Mouse (Mus musculus) myocyte (in vitro differentiated cells): ENCODE results near the gene Dap. TPM values are rescaled to one million over a fixed set of nuclear protein-coding genes. Genes with fewer than 3 reads are reported as not detected.

Experiments used
- H3K27me3 ChIP-seq: one replicate; pipeline ENCODE4 v1.6.1; 2011; ENCODE audit not compliant: control insufficient read depth, insufficient read depth, insufficient read length
- H3K36me3 ChIP-seq: one replicate; pipeline ENCODE4 v1.6.1; 2011; ENCODE audit not compliant: control insufficient read depth, insufficient read depth
- H3K4me2 ChIP-seq: one replicate; pipeline ENCODE4 v1.6.1; 2011; ENCODE audit warnings: low read depth, control low read depth
- H3K4me3 ChIP-seq: one replicate; pipeline ENCODE4 v1.5.1; 2011; ENCODE audit warnings: mild to moderate bottlenecking, control low read depth, moderate library complexity
- H3K79me2 ChIP-seq: one replicate; pipeline ENCODE4 v1.6.1; 2011; ENCODE audit not compliant: control insufficient read depth, insufficient read depth
- H3ac ChIP-seq: one replicate; pipeline ENCODE4 v1.6.1; 2011; ENCODE audit not compliant: control insufficient read depth, insufficient read length
- CEBPB ChIP-seq: IDR thresholded peaks from 2 replicates; pipeline ENCODE4 v1.6.1; 2011; ENCODE audit warnings: mild to moderate bottlenecking, moderate library complexity; ENCODE audit not compliant: poor library complexity, insufficient read depth, severe bottlenecking
- E2F4 ChIP-seq: IDR thresholded peaks from one replicate; pipeline ENCODE4 v1.6.1; 2011; ENCODE audit warnings: mild to moderate bottlenecking, control low read depth, moderate library complexity; ENCODE audit not compliant: insufficient read depth
- MAX ChIP-seq: IDR thresholded peaks from one replicate; pipeline ENCODE4 v1.6.1; 2011; ENCODE audit warnings: low read depth, mild to moderate bottlenecking, control low read depth
- MYOD1 ChIP-seq, 3 experiments: IDR thresholded peaks; one replicate each; pipeline ENCODE4 v1.6.1; 2011; ENCODE audit warnings: control low read depth in 2 of 3, low read depth in 2 of 3, mild to moderate bottlenecking in 2 of 3, moderate library complexity in 1 of 3; ENCODE audit not compliant: insufficient read length in 2 of 3, control insufficient read depth in 1 of 3
- MYOG ChIP-seq, 3 experiments: IDR thresholded peaks; one replicate each; pipeline ENCODE4 v1.6.1; 2011; ENCODE audit warnings: control low read depth in 2 of 3, low read depth in 2 of 3, mild to moderate bottlenecking in 2 of 3; ENCODE audit not compliant: insufficient read length in 2 of 3, control insufficient read depth in 1 of 3, insufficient read depth in 1 of 3
- POLR2A ChIP-seq: IDR thresholded peaks from one replicate; pipeline ENCODE4 v1.6.1; 2011; ENCODE audit warnings: low read depth, mild to moderate bottlenecking, control low read depth, moderate library complexity; ENCODE audit not compliant: insufficient read length
- POLR2AphosphoS2 ChIP-seq: IDR thresholded peaks from one replicate; pipeline ENCODE4 v1.6.1; 2011; ENCODE audit warnings: low read depth, control low read depth; ENCODE audit not compliant: insufficient read length
- REST ChIP-seq: IDR thresholded peaks from one replicate; pipeline ENCODE4 v1.6.1; 2011; ENCODE audit warnings: mild to moderate bottlenecking, control low read depth, moderate library complexity; ENCODE audit not compliant: insufficient read depth, insufficient read length
- SRF ChIP-seq: IDR thresholded peaks from one replicate; pipeline ENCODE4 v1.6.1; 2011; ENCODE audit warnings: low read depth; ENCODE audit not compliant: control insufficient read depth, insufficient read length
- TCF12 ChIP-seq: IDR thresholded peaks from one replicate; pipeline ENCODE4 v1.6.1; 2011; ENCODE audit warnings: mild to moderate bottlenecking, control low read depth; ENCODE audit not compliant: poor library complexity, insufficient read depth, severe bottlenecking
- TCF3 ChIP-seq: IDR thresholded peaks from one replicate; pipeline ENCODE4 v1.6.1; 2011; ENCODE audit warnings: low read depth, control low read depth; ENCODE audit not compliant: insufficient read length
- USF1 ChIP-seq: IDR thresholded peaks from one replicate; pipeline ENCODE4 v1.6.1; 2011; ENCODE audit warnings: low read depth, mild to moderate bottlenecking, control low read depth, moderate library complexity
- polyA plus RNA-seq: library from polyadenylated mRNA; unstranded; fragments of >200 nt; fragmentation: generic; extraction: Trizol; gene quantifications from one replicate; pipeline ENCODE4 v1.2.1, GENCODE M21; 2012; ENCODE audit warnings: missing spikeins

The Dap gene
- polyA plus RNA-seq, 1 experiment = 417 TPM

DNA sequence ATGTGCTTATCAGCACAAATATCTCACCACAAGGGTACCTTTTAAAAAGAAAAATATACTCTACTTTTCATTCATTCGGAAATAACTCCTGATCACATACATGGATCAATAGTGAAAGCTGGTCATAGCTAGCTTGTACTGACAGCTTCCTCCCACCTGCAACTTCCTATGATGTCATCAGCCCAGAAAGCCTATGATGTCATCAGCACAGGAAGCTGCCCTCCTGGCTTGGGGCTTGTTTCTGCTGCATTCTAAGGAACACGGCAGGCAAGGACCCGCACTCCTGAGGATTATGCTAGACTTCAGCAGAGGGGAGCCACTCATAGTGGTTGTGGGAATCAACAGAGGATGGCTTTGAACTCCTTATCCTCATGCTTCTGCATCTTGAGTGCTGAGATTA lies 80.2 kb downstream of the Dap start:
- Histone ChIP-seq H3K4me3 (no peak overlapping the region), H3K4me2 (no peak overlapping the region), H3K79me2 (no peaks in the 10 kb centered on the region), H3ac (no peak overlapping the region), H3K36me3 (no peaks in the 10 kb centered on the region), H3K27me3 (no peaks in the 10 kb centered on the region)
- TF ChIP-seq USF1 (no peak), POLR2A (no peak), REST (no peak), POLR2AphosphoS2 (no peak), TCF3 (no peak), TCF12 (no peak), MYOD1 (IDR thresholded peaks at IDR 0.05; ENCODE audit: control insufficient read depth in 1 of 3, insufficient read length in 2 of 3, low read depth in 2 of 3) (no peak), CEBPB (no peak), E2F4 (no peak), MAX (no peak)

DNA sequence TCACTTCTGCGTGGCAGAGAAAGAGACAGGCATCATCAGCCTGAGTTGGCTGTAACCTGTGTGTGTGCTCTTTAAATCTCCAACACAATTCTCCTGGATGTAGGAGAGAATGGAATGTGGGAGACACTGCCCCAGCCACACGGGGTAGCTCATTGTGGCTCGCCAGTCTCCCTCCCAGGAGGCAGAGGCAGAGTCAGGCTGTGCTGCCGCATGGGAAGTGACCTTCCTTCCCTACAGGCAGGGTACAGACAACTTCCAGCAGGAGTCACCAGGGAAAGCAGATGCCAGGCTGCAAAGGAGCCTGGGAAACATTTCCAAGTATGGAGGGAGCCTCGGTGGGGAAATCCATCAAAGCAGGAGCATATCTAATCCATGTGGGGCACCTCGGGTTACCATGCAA lies 81.1 kb downstream of the Dap start:
- Histone ChIP-seq H3K79me2 (no peaks in the 10 kb centered on the region), H3K27me3 (no peaks in the 10 kb centered on the region), H3K36me3 (no peaks in the 10 kb centered on the region), H3ac (no peak overlapping the region), H3K4me3 (no peak overlapping the region), H3K4me2 (no peak overlapping the region)
- TF ChIP-seq REST = no peak
- TF ChIP-seq E2F4 = no peak
- no peak for TF ChIP-seq TCF3
- no peak for TF ChIP-seq SRF
- no peak for TF ChIP-seq MYOD1 (IDR thresholded peaks at IDR 0.05; ENCODE audit: control insufficient read depth in 1 of 3, insufficient read length in 2 of 3, low read depth in 2 of 3)
- TF ChIP-seq MYOG (IDR thresholded peaks at IDR 0.05; ENCODE audit: control insufficient read depth in 1 of 3, insufficient read depth in 1 of 3, insufficient read length in 2 of 3, low read depth in 2 of 3) = no peak
- TF ChIP-seq CEBPB = no peak

DNA sequence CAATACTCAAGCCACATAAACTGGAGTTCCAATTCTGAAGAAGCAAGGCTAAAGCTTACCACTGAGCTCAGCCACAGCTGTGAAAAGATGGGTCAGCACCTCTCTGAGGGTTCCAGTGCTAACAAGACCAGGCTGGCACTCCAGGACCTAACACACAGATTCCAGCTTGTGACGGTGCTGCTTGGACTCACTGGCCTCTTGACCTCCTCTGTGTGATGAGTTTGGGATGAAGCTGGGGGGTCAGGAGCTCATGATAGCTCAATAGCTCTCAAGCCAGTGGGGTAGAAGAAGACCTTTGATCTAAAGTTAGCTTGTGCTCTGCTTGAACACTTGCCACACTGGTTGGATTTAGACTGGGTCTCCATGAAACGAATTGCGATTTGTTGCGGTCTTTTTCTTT lies 82.6 kb downstream of the Dap start:
- Histone ChIP-seq H3ac (no peak overlapping the region), H3K36me3 (no peaks in the 10 kb centered on the region), H3K4me3 (no peak overlapping the region), H3K79me2 (no peaks in the 10 kb centered on the region), H3K4me2 (no peak overlapping the region), H3K27me3 (no peaks in the 10 kb centered on the region)
- TF ChIP-seq TCF3 = no peak
- TF ChIP-seq E2F4 = no peak
- no peak for TF ChIP-seq TCF12

DNA sequence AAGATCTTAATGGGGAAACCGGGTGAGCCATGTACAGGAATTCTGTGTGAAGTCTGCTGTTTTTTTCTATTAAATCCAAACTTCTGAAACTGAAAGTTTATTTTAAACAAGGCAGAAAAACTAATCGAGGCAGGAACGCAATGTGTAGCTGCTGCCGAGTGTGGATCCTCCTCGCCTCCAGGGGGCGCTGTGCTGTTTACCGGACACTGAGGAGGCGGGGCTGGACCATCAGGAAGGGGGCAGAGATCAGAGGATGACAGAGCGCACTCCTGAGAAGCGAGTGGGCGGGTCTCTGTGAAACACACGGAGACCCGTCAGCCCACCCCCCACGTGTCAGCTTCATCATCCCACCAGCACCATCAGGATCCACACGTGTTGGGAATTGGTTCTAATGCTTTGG lies 85.4 kb downstream of the Dap start:
- Histone ChIP-seq H3K4me3 (no peak overlapping the region), H3K36me3 (no peaks in the 10 kb centered on the region), H3K79me2 (no peaks in the 10 kb centered on the region), H3K4me2 (no peak overlapping the region), H3K27me3 (no peaks in the 10 kb centered on the region), H3ac (no peak overlapping the region)
- TF ChIP-seq USF1 = no peak

DNA sequence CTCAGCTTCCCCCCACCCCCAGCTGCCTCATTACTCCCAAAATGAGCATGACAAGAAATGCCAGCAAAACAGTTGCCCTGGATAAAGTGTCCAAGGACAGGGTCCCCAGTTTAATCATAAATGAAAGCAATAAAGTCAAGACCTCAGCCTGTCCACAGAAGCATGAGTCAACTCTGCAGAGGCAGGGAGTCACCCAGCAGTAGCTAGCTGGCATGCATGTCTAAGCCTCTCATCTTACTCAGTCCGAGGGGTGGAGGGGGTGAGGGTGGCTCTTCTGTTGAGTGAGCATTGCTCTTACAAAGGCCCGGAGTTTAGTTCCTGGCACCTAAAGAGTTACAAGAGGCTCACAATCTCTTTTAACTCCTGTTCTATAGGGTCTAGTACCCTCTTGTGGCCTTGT lies 87.9 kb downstream of the Dap start:
- TF ChIP-seq POLR2AphosphoS2 = no peak
- peak in 1 of 3 experiments; percentile 44 for TF ChIP-seq MYOG (IDR thresholded peaks at IDR 0.05; ENCODE audit: control insufficient read depth in 1 of 3, insufficient read depth in 1 of 3, insufficient read length in 2 of 3, low read depth in 2 of 3)
- TF ChIP-seq MYOD1 (IDR thresholded peaks at IDR 0.05; ENCODE audit: control insufficient read depth in 1 of 3, insufficient read length in 2 of 3, low read depth in 2 of 3) = peak in 1 of 3 experiments; percentile 15
- Histone ChIP-seq H3K79me2 (no peaks in the 10 kb centered on the region), H3K36me3 (no peaks in the 10 kb centered on the region), H3K4me3 (no peak overlapping the region), H3K4me2 (peak overlapping the region; percentile 59), H3ac (no peak overlapping the region), H3K27me3 (no peaks in the 10 kb centered on the region)

DNA sequence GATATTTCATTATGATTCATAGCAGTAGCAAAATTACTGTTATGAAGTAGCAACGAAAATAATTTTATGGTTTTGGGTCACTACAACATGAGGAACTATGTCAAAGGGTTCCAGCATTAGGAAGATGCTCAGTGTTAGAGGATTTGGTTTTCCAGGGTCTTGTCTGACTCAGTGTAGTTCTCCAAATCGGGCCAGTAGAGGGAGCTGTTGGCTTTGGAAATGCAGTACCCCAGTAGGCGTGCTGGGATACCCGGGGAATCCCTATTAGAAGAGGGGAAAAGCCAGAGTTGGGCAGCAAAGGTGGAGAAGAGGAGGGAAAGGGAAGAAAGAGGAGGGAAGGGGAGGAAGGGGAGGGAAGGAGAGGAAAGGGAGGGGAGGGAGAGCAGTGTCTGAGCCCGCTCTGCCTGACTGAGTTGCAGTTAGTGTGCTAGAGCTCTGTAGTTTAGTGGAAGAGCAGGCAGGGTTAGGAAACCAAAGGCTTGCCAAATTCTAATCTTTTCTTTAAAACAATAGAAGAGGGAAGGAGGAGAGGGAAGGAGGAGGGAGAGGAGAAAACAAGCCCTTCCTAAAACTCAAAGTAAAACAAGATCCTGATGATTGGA lies 91.6 kb downstream of the Dap start:
- TF ChIP-seq CEBPB (no peak), SRF (no peak), MYOG (IDR thresholded peaks at IDR 0.05; ENCODE audit: control insufficient read depth in 1 of 3, insufficient read depth in 1 of 3, insufficient read length in 2 of 3, low read depth in 2 of 3) (no peak), TCF3 (no peak), POLR2AphosphoS2 (no peak), POLR2A (no peak), USF1 (no peak), REST (no peak), E2F4 (no peak)
- Histone ChIP-seq H3K27me3 (no peaks in the 10 kb centered on the region), H3K36me3 (no peaks in the 10 kb centered on the region), H3K4me3 (no peak overlapping the region), H3ac (no peak overlapping the region), H3K79me2 (no peaks in the 10 kb centered on the region), H3K4me2 (no peak overlapping the region)
